ENCODE assay signal across 9 mouse cellular contexts in genomic region chrX:159628629-159629028, GRCm38 (mm10). TPM values are rescaled to one million over a fixed set of nuclear protein-coding genes. Genes with fewer than 3 reads are reported as not detected.
DNase-seq lines count a peak whose midpoint lies in the region; ATAC-seq and TF ChIP-seq lines count a peak whose summit lies in the region.
"Had no signal": no experiment of that assay in that cellular context is flagged by ENCODE, and none has a peak within 500 bp of the region (broad histone marks: within the 10 kb centered on the region; RNA-seq: fewer than 3 reads in every experiment).

No protein-coding gene starts in this region.

- ATAC-seq in heart, embryonic 16.5 days (replicated peaks; ENCODE audit: extremely low read depth, insufficient read depth, low FRiP score), result no peak
- ATAC-seq in hindbrain, embryonic 15.5 days (ENCODE audit: low FRiP score, low read depth), result no peak
- no peak for ATAC-seq in midbrain, embryonic 11.5 days (ENCODE audit: low FRiP score)

- no peaks in the 10 kb centered on the region for H3K36me3 ChIP-seq in heart, embryonic 16.5 days (ENCODE audit: control insufficient read depth, insufficient read depth)
- no peaks in the 10 kb centered on the region for H3K36me3 ChIP-seq in hindbrain, embryonic 15.5 days
- H3K36me3 ChIP-seq in midbrain, embryonic 11.5 days (ENCODE audit: control insufficient read depth, insufficient read depth, low read length), result no peaks in the 10 kb centered on the region

- H3K4me2 ChIP-seq in heart, embryonic 16.5 days (ENCODE audit: low read depth, low read length), result peak overlapping the region; percentile 82
- H3K4me2 ChIP-seq in hindbrain, embryonic 15.5 days, result peak overlapping the region; percentile 66
- H3K4me2 ChIP-seq in midbrain, embryonic 11.5 days, result peak overlapping the region; percentile 56

- no peak overlapping the region for H3K27ac ChIP-seq in heart, embryonic 16.5 days (ENCODE audit: low read length)
- no peak overlapping the region for H3K27ac ChIP-seq in cortical plate, adult 2 months (ENCODE audit: insufficient read depth, low read length)
- H3K27ac ChIP-seq in hindbrain, embryonic 15.5 days (replicated peaks), result no peak overlapping the region
- H3K27ac ChIP-seq in midbrain, embryonic 11.5 days (ENCODE audit: low read depth, low read length), result no peak overlapping the region

- intact Hi-C loops in left cerebral cortex, postnatal 36 days (cut with DNase I), result loop anchor here (5.0 kb wide), 1 partner anchor 124 kb away; no protein-coding TSS in a partner anchor

- no peaks in the 10 kb centered on the region for H3K9me3 ChIP-seq in heart, embryonic 16.5 days (replicated peaks; ENCODE audit: control insufficient read depth, low read length)
- no peaks in the 10 kb centered on the region for H3K9me3 ChIP-seq in hindbrain, embryonic 15.5 days
- no peaks in the 10 kb centered on the region for H3K9me3 ChIP-seq in midbrain, embryonic 11.5 days (ENCODE audit: control insufficient read depth, low read length)

- H3K9ac ChIP-seq in heart, embryonic 16.5 days (ENCODE audit: low read length), result no peak overlapping the region
- peak overlapping the region; percentile 73 for H3K9ac ChIP-seq in hindbrain, embryonic 15.5 days
- H3K9ac ChIP-seq in midbrain, embryonic 11.5 days (ENCODE audit: low read length), result no peak overlapping the region

- TF ChIP-seq CTCF in cortical plate, adult 2 months (IDR thresholded peaks at IDR 0.05; ENCODE audit: extremely low read depth, insufficient read depth, low read length), result no peak

- H3K4me3 ChIP-seq in heart, embryonic 16.5 days (ENCODE audit: low read length), result peak overlapping the region; percentile 68
- peak overlapping the region; percentile 73 for H3K4me3 ChIP-seq in cortical plate, adult 2 months (ENCODE audit: insufficient read depth, low read length)
- peak overlapping the region; percentile 73 for H3K4me3 ChIP-seq in hindbrain, embryonic 15.5 days
- no peak overlapping the region for H3K4me3 ChIP-seq in midbrain, embryonic 11.5 days (ENCODE audit: low read depth, low read length)

- H3K27me3 ChIP-seq in heart, embryonic 16.5 days (ENCODE audit: control insufficient read depth, insufficient read depth, low read length), result no peaks in the 10 kb centered on the region
- no peaks in the 10 kb centered on the region for H3K27me3 ChIP-seq in hindbrain, embryonic 15.5 days
- H3K27me3 ChIP-seq in midbrain, embryonic 11.5 days (ENCODE audit: control insufficient read depth, insufficient read depth, low read length), result peaks cover 3% of the 10 kb centered on the region; the same call in 1 of the 2 replicates

- DNase-seq in heart, adult 8-10 months (ENCODE audit: low spot score), result no peak
- DNase-seq in midbrain, embryonic 11.5 days (ENCODE audit: low spot score, missing footprints), result no peak
- DNase-seq in left cerebral cortex, postnatal 36 days (ENCODE audit: low spot score in 2 of 2), result no peak
- DNase-seq in adrenal gland, postnatal 36 days, result no peak
- DNase-seq in right cerebral cortex, postnatal 10 days (ENCODE audit: low spot score in 2 of 2), result no peak
- DNase-seq: gastrocnemius, postnatal 10 days had no signal

- WGBS in heart, embryonic 16.5 days, result 32% methylated on average over 4 of the region's 4 CpGs
- 49% methylated on average over 4 of the region's 4 CpGs for WGBS in hindbrain, embryonic 15.5 days
- WGBS in midbrain, embryonic 11.5 days, result 56% methylated on average over 4 of the region's 4 CpGs

- no peak for TF ChIP-seq POLR2A in cortical plate, adult 2 months (IDR thresholded peaks at IDR 0.05; ENCODE audit: extremely low read depth, insufficient read depth, low read length)

- peaks cover 5% of the 10 kb centered on the region; the same call in 1 of the 2 replicates for H3K4me1 ChIP-seq in heart, embryonic 16.5 days (ENCODE audit: control insufficient read depth, insufficient read depth, low read length)
- H3K4me1 ChIP-seq in cortical plate, adult 2 months (ENCODE audit: control insufficient read depth, insufficient read depth, low read length), result no peaks in the 10 kb centered on the region
- peaks cover 17% of the 10 kb centered on the region; the same call in 1 of the 2 replicates for H3K4me1 ChIP-seq in hindbrain, embryonic 15.5 days (replicated peaks)
- peaks cover 2% of the 10 kb centered on the region; the same call in 1 of the 2 replicates for H3K4me1 ChIP-seq in midbrain, embryonic 11.5 days (ENCODE audit: control insufficient read depth, insufficient read depth, low read length)

RNA-seq across cellular contexts. Expression of gene Sh3kbp1, which starts 1.6 kb away (rescaled TPM):
- polyA plus RNA-seq in heart, embryonic 16.5 days (2015; fragmentation: Nextera tagmentation; extraction: Ambion mirVana), result 163 and 166 TPM in 2 replicates
- 100 to 1,000 TPM; 114 to 142 (median 125) TPM for total RNA-seq in heart, adult 8-10 months (2022)
- 31.2 and 32.0 TPM in 2 replicates for polyA plus RNA-seq in cortical plate, adult 2 months (2012; rRNA removed)
- 44.0 and 51.2 TPM in 2 replicates for polyA plus RNA-seq in hindbrain, embryonic 15.5 days (2015; fragmentation: Nextera tagmentation; extraction: Ambion mirVana)
- 35.4 and 39.6 TPM in 2 replicates for polyA plus RNA-seq in midbrain, embryonic 11.5 days (2014; fragmentation: Nextera tagmentation; extraction: Ambion mirVana)
- 10 to 100 TPM; 49.9 to 56.9 TPM for total RNA-seq in left cerebral cortex, postnatal 36 days (2021)
- 10 to 100 TPM; 23.1 to 27.2 TPM for total RNA-seq in adrenal gland, postnatal 36 days (2021)
